Mouse (Mus musculus) erythroblast, embryonic 14.5 days (primary cell): ENCODE measurements around the gene Cxcr2. TPM values are rescaled to one million over a fixed set of nuclear protein-coding genes. Genes with fewer than 3 reads are reported as not detected.
A peak's percentile ranks its signal among the peaks of the same experiment; 100 is the strongest.

ENCODE experiments used
- H3K27me3 ChIP-seq: 2 replicates; pipeline ENCODE4 v1.6.1; 2012; ENCODE audit warnings: inconsistent platforms; ENCODE audit not compliant: control insufficient read depth
- H3K36me3 ChIP-seq: 2 replicates; pipeline ENCODE4 v1.6.1; 2012; ENCODE audit warnings: mild to moderate bottlenecking, inconsistent platforms; ENCODE audit not compliant: control insufficient read depth
- H3K4me1 ChIP-seq: 2 replicates; pipeline ENCODE4 v1.6.1; 2012; ENCODE audit warnings: inconsistent platforms; ENCODE audit not compliant: control insufficient read depth
- H3K4me3 ChIP-seq: replicated peaks from 2 replicates; pipeline ENCODE3; 2012; ENCODE audit warnings: moderate library complexity, mild to moderate bottlenecking, inconsistent platforms
- H3K9me3 ChIP-seq: 2 replicates; pipeline ENCODE4 v1.6.1; 2012; ENCODE audit warnings: low read length, inconsistent platforms, mixed read lengths; ENCODE audit not compliant: control insufficient read depth
- GATA1 ChIP-seq: IDR thresholded peaks from 2 replicates; pipeline ENCODE4 v1.6.1; 2012; ENCODE audit warnings: low read length, inconsistent platforms, mixed read lengths
- TAL1 ChIP-seq: IDR thresholded peaks from 3 replicates; pipeline ENCODE4 v1.6.1; 2012; ENCODE audit warnings: low read length, inconsistent platforms, mixed read lengths
- polyA plus RNA-seq: library from polyadenylated mRNA; stranded (reverse); fragments of >175 nt; gene quantifications from 2 replicates; pipeline ENCODE4 v1.2.3, GENCODE M21; 2012

The Cxcr2 gene
- polyA plus RNA-seq, 1 experiment, result 0.01 TPM

DNA sequence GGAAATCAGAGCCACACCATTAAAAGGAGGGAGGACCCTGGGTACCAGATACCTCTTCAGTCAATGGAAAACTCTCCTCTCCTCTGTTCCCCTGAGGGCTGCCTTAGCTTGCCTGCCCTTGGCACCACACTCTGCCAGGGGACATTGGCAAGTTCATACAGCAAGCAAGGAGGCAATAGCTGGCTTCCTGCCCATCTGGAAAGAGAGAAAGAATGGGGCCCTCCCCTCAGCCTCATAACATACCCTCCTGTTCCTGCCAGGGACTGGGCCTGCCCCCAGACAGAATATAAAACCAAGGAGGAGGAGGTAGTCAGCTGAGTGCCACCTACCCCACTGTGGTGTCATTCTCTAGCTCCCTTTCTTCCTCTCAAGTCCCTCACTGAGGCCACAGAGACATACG is 34.7 kb upstream of the Cxcr2 start:
- H3K4me1 ChIP-seq, result peaks cover 2% of the 10 kb centered on the region; the same call in 1 of the 2 replicates
- H3K27me3 ChIP-seq, result peaks cover 42% of the 10 kb centered on the region
- H3K4me3 ChIP-seq, result no peak overlapping the region
- TF ChIP-seq TAL1 (no peak), GATA1 (no peak)
- H3K36me3 ChIP-seq, result no peaks in the 10 kb centered on the region
- no peaks in the 10 kb centered on the region for H3K9me3 ChIP-seq

DNA sequence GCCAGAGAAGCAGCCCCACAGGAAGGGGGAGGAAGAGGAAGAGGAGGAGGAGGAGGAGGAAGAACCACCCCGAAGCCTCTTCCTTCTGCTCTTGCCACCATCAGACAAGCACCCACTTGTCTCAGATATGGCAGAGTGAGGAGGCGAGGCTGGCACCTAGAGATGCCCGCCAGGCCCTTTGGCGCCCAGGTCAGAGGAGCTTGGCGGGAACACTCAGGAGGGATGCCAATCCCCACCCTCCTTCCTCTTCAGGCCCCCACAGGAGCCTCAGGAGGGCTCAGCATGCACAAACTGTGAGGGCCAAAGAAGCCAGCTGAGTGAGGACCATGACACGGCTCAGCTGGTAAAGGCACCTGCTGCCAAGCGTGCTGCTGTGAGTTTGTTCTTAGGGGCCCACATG is 32.7 kb upstream of the Cxcr2 start:
- Histone ChIP-seq H3K4me1 (peaks cover 10% of the 10 kb centered on the region), H3K9me3 (no peaks in the 10 kb centered on the region), H3K36me3 (no peaks in the 10 kb centered on the region), H3K4me3 (no peak overlapping the region), H3K27me3 (peaks cover 61% of the 10 kb centered on the region)
- TF ChIP-seq GATA1, result no peak
- TF ChIP-seq TAL1, result no peak

DNA sequence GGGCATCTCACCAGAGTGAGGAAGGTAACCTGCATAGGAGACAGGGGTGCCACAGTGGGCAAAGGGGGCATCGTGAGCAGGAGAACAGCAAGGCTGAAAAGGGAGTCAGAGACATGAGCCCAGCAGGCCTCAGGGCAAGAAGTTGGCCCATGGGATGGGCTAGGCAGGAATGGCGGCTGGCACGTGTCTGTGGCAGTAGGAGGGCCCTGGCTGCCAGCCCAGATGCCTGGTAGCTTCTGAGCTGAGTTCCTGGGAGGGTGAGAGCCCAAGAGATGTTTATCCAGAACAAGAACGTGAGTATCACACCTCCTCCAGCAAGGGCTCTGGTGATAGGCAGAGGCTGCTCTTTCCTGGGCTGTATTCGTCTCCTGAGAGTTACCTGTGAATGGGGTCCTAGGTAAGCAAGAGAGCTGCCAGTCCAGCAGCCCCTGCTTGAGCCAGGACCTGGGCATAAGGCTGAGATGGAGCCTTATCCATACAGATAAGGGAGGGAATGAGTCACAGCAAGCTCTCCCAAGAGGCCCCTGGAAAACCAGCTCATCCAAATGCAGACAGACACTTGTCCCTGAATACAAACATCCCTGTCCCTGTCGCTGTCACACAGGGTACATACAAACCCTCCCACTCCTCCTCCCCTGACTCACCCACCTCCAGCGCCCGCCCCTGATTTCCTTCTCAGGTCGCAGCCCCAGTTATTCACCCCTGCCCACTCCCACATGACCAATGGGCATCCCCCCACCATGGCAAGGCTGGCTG is 31.8 kb upstream of the Cxcr2 start:
- H3K4me1 ChIP-seq, result peaks cover 10% of the 10 kb centered on the region
- peaks cover 62% of the 10 kb centered on the region for H3K27me3 ChIP-seq

DNA sequence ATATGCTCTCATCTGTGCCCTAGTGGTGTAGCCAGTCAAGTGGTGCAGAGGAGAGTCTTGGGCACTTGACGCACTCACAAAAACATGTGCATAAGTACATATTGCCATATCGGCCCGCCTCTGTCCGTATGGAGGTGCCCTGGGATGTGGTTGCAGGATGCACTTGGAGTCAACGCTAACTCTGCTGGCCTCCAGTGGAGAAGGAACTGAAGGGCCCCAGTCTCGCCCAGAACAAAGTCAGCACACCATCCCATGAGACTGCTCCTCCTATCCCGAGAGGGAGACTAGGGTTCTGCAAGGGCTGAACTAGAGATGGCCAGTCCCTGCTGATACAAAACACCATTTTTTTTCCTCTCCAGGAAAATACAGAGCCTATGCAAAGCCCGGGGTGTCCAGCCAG is 30.6 kb upstream of the Cxcr2 start:
- H3K36me3 ChIP-seq, result no peaks in the 10 kb centered on the region
- no peak for TF ChIP-seq TAL1
- TF ChIP-seq GATA1, result no peak
- peaks cover 62% of the 10 kb centered on the region for H3K27me3 ChIP-seq
- H3K4me1 ChIP-seq, result peaks cover 10% of the 10 kb centered on the region
- no peak overlapping the region for H3K4me3 ChIP-seq
- no peaks in the 10 kb centered on the region for H3K9me3 ChIP-seq

More for the DNA sequence above, 31.8 kb upstream of the Cxcr2 start:
- no peaks in the 10 kb centered on the region for H3K9me3 ChIP-seq
- no peak overlapping the region for H3K4me3 ChIP-seq
- TF ChIP-seq GATA1 (no peak), TAL1 (no peak)
- no peaks in the 10 kb centered on the region for H3K36me3 ChIP-seq

DNA sequence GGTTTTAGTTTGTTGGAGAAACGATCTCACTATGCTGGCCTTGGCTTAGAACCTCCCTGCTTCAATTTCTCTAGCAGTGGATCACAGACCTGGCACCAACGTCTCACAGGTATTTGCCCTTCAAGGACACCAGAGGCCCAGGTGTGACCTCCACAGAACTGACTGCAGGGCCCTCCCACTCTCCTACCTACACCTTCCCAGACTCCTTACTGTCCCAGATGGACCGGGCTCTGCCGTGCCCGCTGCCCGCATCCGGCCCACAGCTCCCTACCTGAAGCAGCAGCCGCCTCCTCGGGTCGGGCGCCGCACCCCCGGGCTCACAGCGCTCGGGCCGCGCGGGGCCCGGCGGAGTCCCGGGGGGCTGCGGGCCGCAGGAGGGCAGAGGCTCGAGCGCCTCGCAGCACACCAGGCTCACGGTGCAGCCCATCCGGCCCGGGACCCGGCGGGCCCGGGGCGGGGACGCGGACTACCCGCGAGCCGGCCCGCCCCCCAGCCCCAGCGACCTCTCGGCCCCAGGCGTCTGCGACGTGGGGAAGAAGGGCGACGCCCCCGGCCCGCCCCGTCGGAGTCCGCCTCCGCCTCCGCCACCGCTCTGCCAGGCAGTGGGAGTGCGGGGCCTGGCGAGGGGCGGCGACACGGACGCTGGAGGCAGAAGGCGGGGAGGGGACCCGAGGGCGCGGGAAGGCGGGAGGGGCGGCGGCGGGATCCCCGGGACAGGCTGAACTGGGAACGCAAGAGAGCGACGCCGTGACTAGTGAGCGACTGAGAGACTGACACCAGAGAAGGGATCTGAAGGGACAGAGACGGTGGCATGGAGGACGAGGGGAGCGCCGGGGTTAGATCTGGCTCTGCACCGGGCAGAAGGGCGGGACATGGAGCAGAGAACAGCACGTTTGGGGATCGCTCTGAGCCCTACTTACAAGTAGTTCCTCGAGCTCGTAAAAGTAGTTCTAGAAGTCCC is 29.5 kb upstream of the Cxcr2 start, which contains the start of gene Tns1:
Gene Tns1, minus strand, starts transcription at position 429 of the 961 bp plus-strand sequence.
- Histone ChIP-seq H3K36me3 (no peaks in the 10 kb centered on the region), H3K4me1 (peaks cover 10% of the 10 kb centered on the region), H3K9me3 (no peaks in the 10 kb centered on the region), H3K27me3 (peaks cover 61% of the 10 kb centered on the region), H3K4me3 (peak within 1 kb of the TSS; percentile 55)
- TF ChIP-seq TAL1 (no peak), GATA1 (no peak)

DNA sequence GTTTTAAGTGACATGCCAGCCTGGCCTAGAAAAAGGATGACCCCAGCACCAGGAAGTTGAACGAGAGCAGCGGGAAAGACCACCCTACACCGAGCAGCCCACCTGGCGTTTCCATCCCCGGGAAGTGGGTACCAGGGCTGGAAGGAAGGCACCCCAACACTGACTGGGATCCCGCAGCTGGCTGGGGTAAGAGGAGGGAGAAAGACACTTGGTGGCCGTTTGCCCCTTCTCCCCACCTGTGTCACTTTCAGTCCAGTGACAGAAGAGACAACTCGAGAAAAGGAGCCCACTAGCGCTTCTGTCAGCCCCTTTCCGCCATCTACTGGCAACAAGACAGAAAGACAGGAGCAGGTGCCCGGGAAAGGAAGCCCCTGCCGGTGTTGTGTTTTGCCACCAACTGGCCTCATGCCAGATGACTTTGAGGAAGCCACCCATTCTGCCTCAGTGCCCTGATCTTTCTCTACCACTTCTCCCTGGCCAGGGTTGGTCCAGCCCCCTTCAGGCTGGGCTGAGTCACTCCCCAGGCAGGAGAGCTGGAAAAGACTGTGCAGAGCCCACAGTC is 28.7 kb upstream of the Cxcr2 start, which contains the start of gene Rufy4:
Gene Rufy4, plus strand, starts transcription at position 551 of the 562 bp plus-strand sequence.
- H3K4me1 ChIP-seq, result peaks cover 10% of the 10 kb centered on the region
- no peaks in the 10 kb centered on the region for H3K36me3 ChIP-seq
- H3K27me3 ChIP-seq, result peaks cover 59% of the 10 kb centered on the region
- TF ChIP-seq TAL1 (no peak), GATA1 (no peak)
- no peaks in the 10 kb centered on the region for H3K9me3 ChIP-seq
- peak within 1 kb of the TSS; percentile 55 for H3K4me3 ChIP-seq

DNA sequence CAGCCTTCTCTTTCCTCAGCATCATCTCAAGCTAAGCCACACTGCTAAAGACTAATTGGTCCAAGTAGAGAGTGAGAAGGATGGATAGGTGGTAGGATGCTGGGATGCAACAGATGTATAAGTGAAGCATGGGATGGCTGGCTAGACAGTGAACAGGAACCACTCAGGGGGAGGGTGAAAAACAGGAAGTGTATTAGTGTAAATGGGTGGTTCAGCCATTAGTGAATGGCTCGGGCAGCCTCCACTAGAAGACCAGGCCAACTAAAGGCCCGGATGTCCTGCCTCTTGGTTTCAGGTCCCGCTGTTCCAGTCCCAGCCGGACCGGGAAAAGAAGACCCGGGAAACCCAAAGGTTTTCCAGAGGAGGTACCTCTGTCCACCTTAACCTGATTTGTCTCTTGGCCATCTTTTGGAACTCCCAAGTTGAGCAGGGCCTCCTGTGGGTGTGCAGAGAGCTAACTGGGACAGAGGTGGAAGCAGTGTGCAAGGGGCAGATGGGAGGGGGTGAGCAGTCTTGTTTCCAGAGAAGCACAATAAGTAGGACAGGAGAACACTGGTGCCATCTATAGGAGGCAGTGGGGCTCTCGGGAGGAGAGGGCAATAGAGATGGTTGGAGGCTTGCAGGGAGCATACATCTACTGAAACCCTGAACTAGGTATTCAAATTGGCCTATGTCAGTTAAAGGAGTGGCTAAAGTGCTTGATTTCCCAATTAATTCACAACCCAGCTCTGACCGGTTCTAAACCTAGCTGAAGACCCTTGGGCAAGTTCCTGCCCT is 22.7 kb upstream of the Cxcr2 start:
- H3K4me1 ChIP-seq, result peaks cover 19% of the 10 kb centered on the region
- H3K4me3 ChIP-seq, result no peak overlapping the region

DNA sequence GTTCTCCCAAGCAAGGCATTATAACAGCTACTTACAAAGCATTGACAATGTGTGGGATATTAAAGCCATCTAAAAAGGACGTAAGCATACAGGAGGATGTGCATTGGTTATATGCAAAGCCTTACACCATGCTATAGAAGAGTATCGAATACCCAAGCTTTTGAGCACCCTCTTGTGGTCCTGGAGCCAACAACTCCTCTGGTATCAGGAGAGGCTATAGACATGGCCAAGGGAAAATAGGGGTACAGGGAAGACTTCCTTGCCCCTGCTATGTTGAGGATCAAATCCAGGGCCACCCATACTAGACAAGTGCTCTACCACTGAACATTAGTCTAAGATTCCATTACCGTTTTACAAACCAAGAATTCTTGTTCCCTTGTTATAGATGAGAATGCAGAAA is 21.8 kb upstream of the Cxcr2 start:
- H3K27me3 ChIP-seq, result no peaks in the 10 kb centered on the region
- H3K4me1 ChIP-seq, result peaks cover 19% of the 10 kb centered on the region
- no peaks in the 10 kb centered on the region for H3K36me3 ChIP-seq

More for the DNA sequence above, 22.7 kb upstream of the Cxcr2 start:
- no peaks in the 10 kb centered on the region for H3K9me3 ChIP-seq
- peaks cover 1% of the 10 kb centered on the region; the same call in 1 of the 2 replicates for H3K27me3 ChIP-seq
- no peak for TF ChIP-seq GATA1
- TF ChIP-seq TAL1, result no peak
- H3K36me3 ChIP-seq, result no peaks in the 10 kb centered on the region

More for the DNA sequence above, 21.8 kb upstream of the Cxcr2 start:
- Histone ChIP-seq H3K9me3 (no peaks in the 10 kb centered on the region), H3K4me3 (no peak overlapping the region)
- no peak for TF ChIP-seq TAL1
- no peak for TF ChIP-seq GATA1
